Mouse (Mus musculus) 416B (cell line): ENCODE measurements around the gene Ocln.
A peak's percentile ranks its signal among the peaks of the same experiment; 100 is the strongest.
"Not testable (repeated sequence)": the region's sequence is repeated elsewhere in the genome, so short reads cannot be mapped to it uniquely, and the experiment has no call there.

Experiments used
- DNase-seq: peaks from one replicate; pipeline ENCODE4 v3.0.0; 2011; ENCODE audit warnings: low read depth

Ocln gene

DNA sequence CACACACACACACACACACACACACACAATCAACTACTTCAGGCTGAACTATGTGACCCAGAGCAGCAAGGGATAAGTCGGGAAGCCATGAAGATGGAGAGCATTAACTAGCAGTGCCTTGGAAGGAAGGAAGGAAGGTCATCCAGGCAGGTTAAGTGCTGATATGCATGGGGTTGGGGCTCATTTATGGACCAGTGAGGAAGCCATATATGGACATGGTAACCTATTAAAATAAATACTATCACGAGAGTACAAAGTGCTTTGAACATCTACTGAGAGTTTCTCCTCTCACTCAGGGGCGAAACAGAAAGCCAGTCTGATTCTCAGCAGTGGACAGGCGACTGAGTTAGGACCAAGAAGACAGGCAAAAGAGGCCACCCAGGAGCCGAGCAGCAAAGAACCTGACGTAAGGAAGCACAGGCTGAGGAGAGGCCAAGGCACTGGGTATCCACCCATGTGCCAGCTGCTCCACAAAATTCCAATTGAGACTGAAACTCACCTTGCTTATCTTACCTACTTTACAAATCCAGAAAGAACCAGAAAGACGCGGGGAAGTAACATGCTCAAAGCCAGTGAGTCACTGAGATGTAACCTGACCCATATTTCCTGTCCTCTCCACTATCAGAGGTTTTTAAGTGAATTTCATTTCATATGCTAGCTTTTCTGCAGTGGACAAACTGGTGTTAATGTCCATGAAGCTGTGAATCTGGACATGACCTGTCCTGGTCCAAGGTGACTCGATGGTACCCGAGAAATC lies 9.3 kb downstream of the Ocln start:
- DNase-seq = peak; percentile 82

GRCm38 (mm10) chr13:100536149-100536548 lies 16.4 kb downstream of the Ocln start:
- peak; percentile 47 for DNase-seq

GRCm38 (mm10) chr13:100532788-100533365 lies 19.6 kb downstream of the Ocln start:
- no peak for DNase-seq

- no peak for DNase-seq
Observed at GRCm38 (mm10) chr13:100526649-100527038, 25.9 kb downstream of the Ocln start.

DNA sequence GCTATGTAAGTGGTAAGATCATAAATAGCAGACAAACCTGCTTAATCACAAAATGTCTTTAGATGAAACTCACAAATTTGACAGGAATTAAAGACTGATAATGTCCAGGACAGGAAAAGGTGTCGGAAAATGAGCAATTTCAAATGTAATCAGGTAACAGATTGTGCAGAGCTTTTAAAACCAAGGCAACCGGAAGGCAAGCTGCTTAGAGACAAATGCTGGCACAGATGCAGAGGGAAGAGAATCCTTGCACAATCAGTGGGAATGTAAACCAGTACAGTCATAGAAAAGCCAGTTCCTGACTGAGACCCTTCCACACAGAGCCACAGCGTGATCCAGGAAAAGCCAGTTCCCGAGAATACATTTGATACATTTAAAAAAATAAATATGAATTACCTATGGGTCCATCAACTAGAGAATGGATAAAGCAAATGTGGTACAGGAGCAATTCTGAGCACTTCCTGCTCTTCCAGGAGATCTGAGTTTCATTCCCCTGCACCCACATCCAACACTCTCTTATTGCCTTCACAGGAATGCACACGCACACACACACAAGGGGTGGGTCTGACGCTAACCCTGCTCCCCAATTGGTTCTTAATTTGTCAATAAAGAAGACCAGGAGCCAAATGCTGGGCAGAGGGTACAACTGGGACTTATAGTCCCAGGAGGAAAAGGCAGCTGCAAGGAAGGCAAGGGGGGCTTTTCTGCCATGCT lies 26.4 kb downstream of the Ocln start:
- no peak for DNase-seq

DNA sequence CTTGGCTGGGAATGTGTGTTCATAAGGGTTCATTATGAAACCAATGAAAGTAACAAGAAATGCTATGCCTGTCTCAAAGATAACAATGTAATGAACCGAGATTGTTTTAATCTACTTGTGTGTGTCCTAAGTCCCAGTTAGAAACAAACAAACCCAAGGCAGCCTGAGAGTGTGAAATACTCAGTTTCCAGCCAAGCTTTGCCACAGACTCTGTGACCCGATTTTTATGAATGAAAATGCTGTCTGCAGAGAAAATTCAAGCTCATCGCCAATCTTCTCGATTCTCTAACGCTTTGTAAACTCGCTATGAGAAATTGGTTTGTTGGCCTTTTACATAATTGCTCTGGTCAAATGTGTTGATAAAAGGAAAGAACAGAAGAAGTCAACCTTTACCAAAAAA lies 27.6 kb downstream of the Ocln start:
- DNase-seq = no peak

GRCm38 (mm10) chr13:100523698-100524097 lies 28.8 kb downstream of the Ocln start:
- DNase-seq = no peak

DNA sequence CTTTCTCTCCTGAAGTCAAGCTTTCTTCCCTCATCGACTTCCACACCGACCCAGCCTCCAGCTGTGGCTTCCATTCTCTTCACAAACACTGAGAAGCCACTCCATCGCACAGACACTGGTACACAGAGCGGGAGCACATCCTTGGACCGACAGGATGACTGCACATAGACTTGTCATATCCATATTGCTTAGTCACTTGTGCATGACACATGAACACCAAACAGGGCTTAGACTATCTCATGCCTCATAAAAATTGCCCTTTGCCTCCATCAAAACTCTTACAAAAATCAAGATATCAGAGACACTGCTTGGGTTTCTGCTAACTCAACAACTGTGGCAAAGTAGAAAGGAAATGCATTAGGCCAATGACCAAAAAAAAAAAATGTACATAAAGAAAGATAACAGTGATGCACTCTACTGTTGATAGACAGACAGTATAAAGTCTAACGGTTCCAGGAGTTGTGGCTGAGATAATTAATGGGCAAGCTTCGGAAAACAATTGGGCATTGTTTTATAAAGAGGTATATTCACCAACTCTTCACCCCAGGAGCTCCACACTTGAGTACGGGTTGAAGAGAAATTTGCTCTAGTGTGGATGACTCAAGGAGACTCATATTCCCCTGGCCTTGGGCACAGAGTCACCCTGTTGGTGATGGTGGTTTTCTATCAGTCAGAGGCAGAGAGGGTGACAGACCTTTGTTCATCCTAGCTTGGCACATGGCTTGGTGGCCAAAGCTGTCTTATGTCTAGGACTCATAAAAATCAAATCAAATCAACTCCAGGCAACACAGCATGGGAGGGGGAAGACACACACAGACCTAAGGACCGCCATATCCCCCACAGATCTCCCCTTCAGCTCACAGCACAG lies 30.6 kb downstream of the Ocln start:
- DNase-seq = no peak

DNA sequence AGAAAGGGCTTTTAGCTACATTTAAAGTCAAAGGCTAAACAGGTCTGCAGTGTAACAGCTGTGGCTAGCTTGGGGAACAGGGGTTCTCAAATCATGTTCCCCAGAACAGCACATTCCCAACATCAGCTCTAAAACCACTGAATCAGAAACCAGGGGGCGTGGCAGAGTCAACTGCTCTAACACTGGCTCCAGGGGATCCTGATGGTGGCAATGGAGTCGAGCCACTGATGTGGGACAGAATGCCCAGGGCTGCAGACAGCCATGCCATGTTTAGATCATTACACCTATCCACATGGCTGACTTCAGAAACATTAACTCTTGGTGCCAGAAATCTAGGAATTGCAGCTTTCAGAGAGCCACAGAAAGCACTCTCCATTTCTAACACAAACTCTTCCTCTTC lies 33.4 kb downstream of the Ocln start:
- no peak for DNase-seq

GRCm38 (mm10) chr13:100518191-100518590 lies 34.3 kb downstream of the Ocln start:
- DNase-seq = no peak

GRCm38 (mm10) chr13:100517652-100518153 lies 34.8 kb downstream of the Ocln start:
- DNase-seq = no peak

GRCm38 (mm10) chr13:100516213-100517105 lies 36.1 kb downstream of the Ocln start:
- no peak for DNase-seq

GRCm38 (mm10) chr13:100512792-100513191 lies 39.7 kb downstream of the Ocln start:
- DNase-seq = no peak

- DNase-seq = no peak
Observed at GRCm38 (mm10) chr13:100511860-100512364, 40.6 kb downstream of the Ocln start.

DNA sequence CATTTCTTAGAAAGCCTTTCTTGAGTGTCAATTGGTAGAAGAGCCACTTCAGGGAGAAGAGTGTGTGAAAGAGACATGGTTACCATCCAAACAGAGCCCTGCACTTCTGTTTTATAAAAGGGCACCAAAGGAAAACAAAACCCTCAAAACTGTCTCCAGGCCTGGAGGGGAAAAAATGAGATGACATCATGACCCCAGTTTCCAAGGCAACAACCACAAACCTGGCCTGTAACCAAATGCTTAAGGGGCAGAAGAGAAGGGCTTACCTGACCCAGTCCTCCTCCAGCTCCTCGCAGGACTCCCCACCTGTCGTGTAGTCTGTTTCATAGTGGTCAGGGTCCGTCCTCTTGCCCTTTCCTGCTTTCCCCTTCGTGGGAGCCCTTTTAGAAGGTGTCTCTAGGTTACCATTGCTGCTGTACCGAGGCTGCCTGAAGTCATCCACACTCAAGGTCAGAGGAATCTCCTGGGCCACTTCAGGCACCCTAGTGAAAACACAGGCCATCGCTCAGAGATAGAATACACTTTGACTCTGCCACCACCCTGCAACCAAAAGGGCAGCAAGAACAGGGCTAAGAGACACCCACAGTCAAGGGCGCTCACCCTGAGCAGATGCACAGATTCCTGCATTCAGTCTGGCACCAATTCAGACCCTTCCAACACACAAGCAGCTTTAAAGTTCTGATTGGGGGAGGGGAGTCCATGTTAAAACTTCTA lies 41.2 kb downstream of the Ocln start:
- DNase-seq = peak; percentile 75

- DNase-seq = not testable (repeated sequence)
Observed at GRCm38 (mm10) chr13:100499625-100500024, 52.9 kb downstream of the Ocln start.

- no peak for DNase-seq
Observed at GRCm38 (mm10) chr13:100495337-100495736, 57.2 kb downstream of the Ocln start.

- peak; percentile 25 for DNase-seq
Observed at GRCm38 (mm10) chr13:100494370-100494769, 58.1 kb downstream of the Ocln start.

GRCm38 (mm10) chr13:100493313-100493712 lies 59.2 kb downstream of the Ocln start:
- peak; percentile 95 for DNase-seq
